ENCODE assay signal across 9 mouse cellular contexts in genomic region chr5:134436782-134437458, GRCm38 (mm10). TPM values are rescaled to one million over a fixed set of nuclear protein-coding genes. Genes with fewer than 3 reads are reported as not detected.
DNase-seq lines count a peak whose midpoint lies in the region; ATAC-seq and TF ChIP-seq lines count a peak whose summit lies in the region.
"Had no signal": no experiment of that assay in that cellular context is flagged by ENCODE, and none has a peak within 500 bp of the region (broad histone marks: within the 10 kb centered on the region; RNA-seq: fewer than 3 reads in every experiment).

No protein-coding gene starts in this region.

- ATAC-seq in forebrain, embryonic 13.5 days = no peak
- no peak for ATAC-seq in forebrain, embryonic 11.5 days (replicated peaks; ENCODE audit: low FRiP score)
- ATAC-seq in kidney, embryonic 16.5 days (ENCODE audit: low FRiP score, low TSS enrichment) = no peak
- ATAC-seq in midbrain, embryonic 15.5 days (replicated peaks) = peak; percentile 27

- no peak for TF ChIP-seq CTCF in cortical plate, adult 2 months (IDR thresholded peaks at IDR 0.05; ENCODE audit: extremely low read depth, insufficient read depth, low read length)

- no peaks in the 10 kb centered on the region for H3K9me3 ChIP-seq in forebrain, embryonic 13.5 days (replicated peaks)
- no peaks in the 10 kb centered on the region for H3K9me3 ChIP-seq in forebrain, embryonic 11.5 days (ENCODE audit: control insufficient read depth, low read length)
- H3K9me3 ChIP-seq in kidney, embryonic 16.5 days (ENCODE audit: low read length) = no peaks in the 10 kb centered on the region
- H3K9me3 ChIP-seq in midbrain, embryonic 15.5 days = no peaks in the 10 kb centered on the region

- H3K27ac ChIP-seq in forebrain, embryonic 13.5 days = peak overlapping the region; percentile 54
- no peak overlapping the region for H3K27ac ChIP-seq in forebrain, embryonic 11.5 days (ENCODE audit: low read depth, low read length)
- H3K27ac ChIP-seq in kidney, embryonic 16.5 days (ENCODE audit: low read length) = peak overlapping the region; percentile 20; the same call in 1 of the 2 replicates
- H3K27ac ChIP-seq in cortical plate, adult 2 months (ENCODE audit: insufficient read depth, low read length) = peak overlapping the region; percentile 43; the same call in 1 of the 2 replicates
- H3K27ac ChIP-seq in midbrain, embryonic 15.5 days = peak overlapping the region; percentile 78
- H3K27ac ChIP-seq: macrophage had no signal

- 92% methylated on average over 13 of the region's 13 CpGs for WGBS in forebrain, embryonic 13.5 days
- 91% methylated on average over 13 of the region's 13 CpGs for WGBS in forebrain, embryonic 11.5 days
- WGBS in kidney, embryonic 16.5 days = 85% methylated on average over 13 of the region's 13 CpGs
- WGBS in midbrain, embryonic 15.5 days = 83% methylated on average over 13 of the region's 13 CpGs

- H3K4me1 ChIP-seq in forebrain, embryonic 13.5 days = peaks cover 32% of the 10 kb centered on the region
- no peaks in the 10 kb centered on the region for H3K4me1 ChIP-seq in forebrain, embryonic 11.5 days (replicated peaks; ENCODE audit: control insufficient read depth, insufficient read depth, low read length)
- peaks cover 41% of the 10 kb centered on the region for H3K4me1 ChIP-seq in kidney, embryonic 16.5 days (ENCODE audit: insufficient read depth, low read length)
- H3K4me1 ChIP-seq in cortical plate, adult 2 months (ENCODE audit: control insufficient read depth, insufficient read depth, low read length) = peaks cover 3% of the 10 kb centered on the region
- H3K4me1 ChIP-seq in midbrain, embryonic 15.5 days = peaks cover 34% of the 10 kb centered on the region

- H3K36me3 ChIP-seq in forebrain, embryonic 13.5 days (ENCODE audit: poor library complexity, severe bottlenecking) = peaks cover 35% of the 10 kb centered on the region
- peaks cover 3% of the 10 kb centered on the region; the same call in 1 of the 2 replicates for H3K36me3 ChIP-seq in forebrain, embryonic 11.5 days (ENCODE audit: control insufficient read depth, insufficient read depth, low read length)
- H3K36me3 ChIP-seq in kidney, embryonic 16.5 days (ENCODE audit: insufficient read depth, low read length) = no peaks in the 10 kb centered on the region
- no peaks in the 10 kb centered on the region for H3K36me3 ChIP-seq in midbrain, embryonic 15.5 days (replicated peaks)

- H3K4me3 ChIP-seq in forebrain, embryonic 13.5 days = no peak overlapping the region
- no peak overlapping the region for H3K4me3 ChIP-seq in forebrain, embryonic 11.5 days (ENCODE audit: low read depth, low read length)
- H3K4me3 ChIP-seq in kidney, embryonic 16.5 days (ENCODE audit: low read length) = no peak overlapping the region
- H3K4me3 ChIP-seq in cortical plate, adult 2 months (ENCODE audit: insufficient read depth, low read length) = no peak overlapping the region
- H3K4me3 ChIP-seq in midbrain, embryonic 15.5 days = no peak overlapping the region

- no peak for TF ChIP-seq POLR2A in cortical plate, adult 2 months (IDR thresholded peaks at IDR 0.05; ENCODE audit: extremely low read depth, insufficient read depth, low read length)

- no peaks in the 10 kb centered on the region for H3K27me3 ChIP-seq in forebrain, embryonic 13.5 days
- H3K27me3 ChIP-seq in forebrain, embryonic 11.5 days (ENCODE audit: control insufficient read depth, insufficient read depth, low read length) = no peaks in the 10 kb centered on the region
- no peaks in the 10 kb centered on the region for H3K27me3 ChIP-seq in kidney, embryonic 16.5 days (ENCODE audit: insufficient read depth, low read length)
- no peaks in the 10 kb centered on the region for H3K27me3 ChIP-seq in midbrain, embryonic 15.5 days (replicated peaks)

- no peak overlapping the region for H3K4me2 ChIP-seq in forebrain, embryonic 13.5 days
- H3K4me2 ChIP-seq in forebrain, embryonic 11.5 days (ENCODE audit: low read depth, low read length, severe bottlenecking) = no peak overlapping the region
- H3K4me2 ChIP-seq in kidney, embryonic 16.5 days (replicated peaks; ENCODE audit: low read depth, low read length) = no peak overlapping the region
- H3K4me2 ChIP-seq in midbrain, embryonic 15.5 days = no peak overlapping the region

- no peak overlapping the region for H3K9ac ChIP-seq in forebrain, embryonic 13.5 days
- no peak overlapping the region for H3K9ac ChIP-seq in forebrain, embryonic 11.5 days (ENCODE audit: low read length)
- no peak overlapping the region for H3K9ac ChIP-seq in kidney, embryonic 16.5 days (replicated peaks; ENCODE audit: low read length)
- H3K9ac ChIP-seq in midbrain, embryonic 15.5 days = no peak overlapping the region

- DNase-seq in forebrain, embryonic 11.5 days (ENCODE audit: low spot score) = no peak
- no peak for DNase-seq in kidney, postnatal 14 days
- no peak for DNase-seq in left cerebral cortex, adult 8-10 months (ENCODE audit: low spot score in 2 of 2)
- DNase-seq in spleen, postnatal 10 days (ENCODE audit: low spot score in 2 of 2) = no peak

RNA-seq across cellular contexts. Expression of gene Gtf2ird1, which starts 19.6 kb away (rescaled TPM):
- polyA plus RNA-seq in forebrain, embryonic 13.5 days (2015; fragmentation: Nextera tagmentation; extraction: Ambion mirVana) = 72.9 and 80.2 TPM in 2 replicates
- 99.8 and 103 TPM in 2 replicates for polyA plus RNA-seq in forebrain, embryonic 11.5 days (2014; fragmentation: Nextera tagmentation; extraction: Ambion mirVana)
- 73.8 and 76.9 TPM in 2 replicates for polyA plus RNA-seq in kidney, embryonic 16.5 days (2015; fragmentation: Nextera tagmentation; extraction: Ambion mirVana)
- 31.2 and 31.9 TPM in 2 replicates for polyA plus RNA-seq in cortical plate, adult 2 months (2012; rRNA removed)
- polyA plus RNA-seq in midbrain, embryonic 15.5 days (2015; fragmentation: Nextera tagmentation; extraction: Ambion mirVana) = 89.0 and 90.2 TPM in 2 replicates
- total RNA-seq in left cerebral cortex, adult 8-10 months (2022) = 10 to 100 TPM; 48.9 to 66.4 (median 52.1) TPM
